9 mouse cellular contexts compared by ENCODE assay signal in genomic region chr9:58534766-58535165, GRCm38 (mm10). TPM values are rescaled to one million over a fixed set of nuclear protein-coding genes. Genes with fewer than 3 reads are reported as not detected.
A peak's percentile ranks its signal among the peaks of the same experiment; 100 is the strongest.
DNase-seq lines count a peak whose midpoint lies in the region; ATAC-seq and TF ChIP-seq lines count a peak whose summit lies in the region.
"Had no signal": no experiment of that assay in that cellular context is flagged by ENCODE, and none has a peak within 500 bp of the region (broad histone marks: within the 10 kb centered on the region; RNA-seq: fewer than 3 reads in every experiment).

No protein-coding gene starts in this region.

- H3K36me3 ChIP-seq in midbrain, embryonic 12.5 days, result peaks cover 30% of the 10 kb centered on the region
- no peaks in the 10 kb centered on the region for H3K36me3 ChIP-seq in thymus, adult 2 months (ENCODE audit: control insufficient read depth, insufficient read depth, low read length)

- H3K4me2 ChIP-seq in midbrain, embryonic 12.5 days (replicated peaks), result no peak overlapping the region
- H3K4me2 ChIP-seq: hindbrain, embryonic 15.5 days had no signal

- H3K9ac ChIP-seq in midbrain, embryonic 12.5 days (replicated peaks), result no peak overlapping the region
- H3K9ac ChIP-seq: hindbrain, embryonic 15.5 days had no signal

- peak; percentile 82 for TF ChIP-seq CTCF in gastrocnemius, adult 2 months (IDR thresholded peaks at IDR 0.05)
- TF ChIP-seq CTCF in thymus, adult 2 months (IDR thresholded peaks at IDR 0.05; ENCODE audit: borderline replicate concordance, control insufficient read depth, extremely low read depth, insufficient read depth, low read length, poor library complexity), result no peak

- peak; percentile 48 for DNase-seq in gastrocnemius, adult 2 months
- no peak for DNase-seq in gastrocnemius, postnatal 36 days
- DNase-seq in CD4-positive helper T cell, adult 2 months (ENCODE audit: low read depth, low spot score), result peak; percentile 51
- DNase-seq in c-Kit-positive CD71-positive TER-119-positive erythroid progenitor cells, embryonic 14.5 days (ENCODE audit: low spot score), result peak; percentile 54
- peak; percentile 72 for DNase-seq in forelimb bud, embryonic 11.5 days (ENCODE audit: low read depth, low spot score)
- DNase-seq in layer of hippocampus, postnatal 10 days (ENCODE audit: low spot score in 2 of 2), result peak; percentile 52 to 65
- DNase-seq in thymus, adult 2 months, result peak; percentile 65

- no peak overlapping the region for H3K4me3 ChIP-seq in gastrocnemius, adult 2 months
- no peak overlapping the region for H3K4me3 ChIP-seq in midbrain, embryonic 12.5 days
- H3K4me3 ChIP-seq in thymus, adult 2 months (ENCODE audit: control insufficient read depth, insufficient read depth, low read length), result no peak overlapping the region
- H3K4me3 ChIP-seq: hindbrain, embryonic 15.5 days had no signal

- no peaks in the 10 kb centered on the region for H3K9me3 ChIP-seq in midbrain, embryonic 12.5 days
- H3K9me3 ChIP-seq: hindbrain, embryonic 15.5 days had no signal

- peaks cover 3% of the 10 kb centered on the region; the same call in 1 of the 2 replicates for H3K4me1 ChIP-seq in midbrain, embryonic 12.5 days
- peaks cover 3% of the 10 kb centered on the region; the same call in 1 of the 2 replicates for H3K4me1 ChIP-seq in thymus, adult 2 months (replicated peaks; ENCODE audit: control insufficient read depth, insufficient read depth, low read length)
- H3K4me1 ChIP-seq: hindbrain, embryonic 15.5 days had no signal

- WGBS in midbrain, embryonic 12.5 days, result 36% methylated on average over 1 of the region's 1 CpGs
- 52% methylated on average over 1 of the region's 1 CpGs for WGBS in thymus, adult 2 months

- intact Hi-C loops in gastrocnemius, adult 2 months (cut with DNase I), result no loop called here
- intact Hi-C loops in gastrocnemius, postnatal 36 days (cut with DNase I), result no loop called here

- no peaks in the 10 kb centered on the region for H3K27me3 ChIP-seq in midbrain, embryonic 12.5 days
- no peaks in the 10 kb centered on the region; the same call in 1 of the 2 replicates for H3K27me3 ChIP-seq in thymus, adult 2 months (ENCODE audit: control insufficient read depth, insufficient read depth, low read length)
- H3K27me3 ChIP-seq: hindbrain, embryonic 15.5 days had no signal

- H3K27ac ChIP-seq in gastrocnemius, adult 2 months, result no peak overlapping the region
- H3K27ac ChIP-seq in midbrain, embryonic 12.5 days (replicated peaks), result no peak overlapping the region
- no peak overlapping the region for H3K27ac ChIP-seq in thymus, adult 2 months (ENCODE audit: control insufficient read depth, insufficient read depth, low read length)
- H3K27ac ChIP-seq: hindbrain, embryonic 15.5 days had no signal

- peak; percentile 34; the same call in 1 of the 2 replicates for ATAC-seq in midbrain, embryonic 12.5 days (ENCODE audit: low FRiP score, low read depth)

- TF ChIP-seq POLR2A in thymus, adult 2 months (IDR thresholded peaks at IDR 0.05; ENCODE audit: control insufficient read depth, extremely low read depth, insufficient read depth, low read length, poor library complexity), result no peak

RNA-seq across cellular contexts. Expression of gene Cd276, which starts 20.5 kb away (rescaled TPM):
- total RNA-seq in gastrocnemius, adult 2 months (2021), result 10 to 100 TPM in 1 of 2 experiments, 1 to 10 TPM in 1; 9.2 to 10.2 TPM
- total RNA-seq in gastrocnemius, postnatal 36 days (2021), result 1 to 10 TPM; 8.8 to 9.9 TPM
- 10 to 100 TPM; 15.7 to 16.6 TPM for total RNA-seq in layer of hippocampus, postnatal 10 days (2021)
- 32.1 and 36.1 TPM in 2 replicates for polyA plus RNA-seq in midbrain, embryonic 12.5 days (2016; fragmentation: Nextera tagmentation; extraction: Ambion mirVana)
- 2.3 and 2.5 TPM in 2 replicates for polyA plus RNA-seq in thymus, adult 2 months (2012; rRNA removed)

RNA-seq across cellular contexts. Expression of gene Insyn1, which starts 46.4 kb away (rescaled TPM):
- 10 to 100 TPM; 17.3 to 20.1 TPM for total RNA-seq in gastrocnemius, adult 2 months (2021)
- 10 to 100 TPM; 13.7 to 15.6 TPM for total RNA-seq in gastrocnemius, postnatal 36 days (2021)
- total RNA-seq in layer of hippocampus, postnatal 10 days (2021), result 100 to 1,000 TPM; 145 TPM
- polyA plus RNA-seq in midbrain, embryonic 12.5 days (2016; fragmentation: Nextera tagmentation; extraction: Ambion mirVana), result 3.4 and 3.5 TPM in 2 replicates
- 3.2 and 4.9 TPM in 2 replicates for polyA plus RNA-seq in thymus, adult 2 months (2012; rRNA removed)

RNA-seq across cellular contexts. Expression of gene Nptn, which starts 47.3 kb away (rescaled TPM):
- 100 to 1,000 TPM; 102 to 114 TPM for total RNA-seq in gastrocnemius, adult 2 months (2021)
- 100 to 1,000 TPM; 106 to 112 TPM for total RNA-seq in gastrocnemius, postnatal 36 days (2021)
- total RNA-seq in layer of hippocampus, postnatal 10 days (2021), result 100 to 1,000 TPM; 625 to 664 TPM
- polyA plus RNA-seq in midbrain, embryonic 12.5 days (2016; fragmentation: Nextera tagmentation; extraction: Ambion mirVana), result 68.6 and 75.0 TPM in 2 replicates
- 282 and 309 TPM in 2 replicates for polyA plus RNA-seq in thymus, adult 2 months (2012; rRNA removed)

Comparison
In these comparisons a context has a peak if more than half of its experiments do, and no peak if none do; other contexts are left out.
1. DNase-seq: peak in gastrocnemius, adult 2 months (single experiment), CD4-positive helper T cell, adult 2 months (single experiment), c-Kit-positive CD71-positive TER-119-positive erythroid progenitor cells, embryonic 14.5 days (single experiment), forelimb bud, embryonic 11.5 days (single experiment), layer of hippocampus, postnatal 10 days (2 of 2) and thymus, adult 2 months (single experiment); none in gastrocnemius, postnatal 36 days (0 of 2).
2. RNA of gene Insyn1, which starts 46.4 kb away (total RNA-seq): 145 TPM in layer of hippocampus, postnatal 10 days; 17.3 to 20.1 TPM in gastrocnemius, adult 2 months and 13.7 to 15.6 TPM in gastrocnemius, postnatal 36 days; every median in the first group is over 4 times any median in the second.
3. RNA of gene Nptn, which starts 47.3 kb away (total RNA-seq): 625 to 664 TPM in layer of hippocampus, postnatal 10 days; 102 to 114 TPM in gastrocnemius, adult 2 months and 106 to 112 TPM in gastrocnemius, postnatal 36 days; every median in the first group is over 4 times any median in the second.